In the genomic region with DNA sequence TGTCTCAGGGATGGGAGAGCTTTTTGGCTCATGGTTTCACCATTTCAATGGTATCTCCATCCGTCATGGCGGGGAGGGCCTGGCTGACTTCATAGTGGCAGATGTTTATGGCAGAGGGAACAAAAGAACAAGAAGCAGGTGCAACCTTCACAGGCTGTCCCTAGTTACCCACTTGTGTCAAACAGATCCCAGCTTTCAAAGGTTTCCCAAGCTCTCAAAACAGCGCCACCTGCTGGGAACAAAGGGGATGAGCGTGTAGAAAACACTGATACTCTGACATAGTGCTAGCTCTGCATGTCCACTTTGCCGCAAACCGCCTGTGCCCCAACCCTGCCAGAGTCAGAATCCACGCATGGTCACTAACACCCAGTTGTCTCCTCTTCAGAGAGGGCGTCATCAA, we compare ENCODE assay signal across 9 mouse cellular contexts.
DNase-seq lines count a peak whose midpoint lies in the region; ATAC-seq and TF ChIP-seq lines count a peak whose summit lies in the region.
"Had no signal": no experiment of that assay in that cellular context is flagged by ENCODE, and none has a peak within 500 bp of the region (broad histone marks: within the 10 kb centered on the region; RNA-seq: fewer than 3 reads in every experiment).

No protein-coding gene starts in this region.

- H3K9ac ChIP-seq in forebrain, embryonic 11.5 days (ENCODE audit: low read length), result no peak overlapping the region
- H3K9ac ChIP-seq in forebrain, embryonic 15.5 days (replicated peaks), result no peak overlapping the region
- H3K9ac ChIP-seq in liver, adult 2 months (ENCODE audit: low read depth, low read length), result no peak overlapping the region
- no peak overlapping the region for H3K9ac ChIP-seq in liver, embryonic 11.5 days (ENCODE audit: low read depth, low read length)
- H3K9ac ChIP-seq: liver, embryonic 13.5 days had no signal

- H3K4me2 ChIP-seq in forebrain, embryonic 11.5 days (ENCODE audit: low read depth, low read length, severe bottlenecking), result no peak overlapping the region
- no peak overlapping the region for H3K4me2 ChIP-seq in forebrain, embryonic 15.5 days (replicated peaks)
- no peak overlapping the region for H3K4me2 ChIP-seq in liver, embryonic 11.5 days
- H3K4me2 ChIP-seq: liver, embryonic 13.5 days had no signal

- no peaks in the 10 kb centered on the region for H3K9me3 ChIP-seq in forebrain, embryonic 11.5 days (ENCODE audit: control insufficient read depth, low read length)
- H3K9me3 ChIP-seq in forebrain, embryonic 15.5 days, result no peaks in the 10 kb centered on the region
- H3K9me3 ChIP-seq in liver, embryonic 11.5 days (ENCODE audit: control insufficient read depth, low read length), result no peaks in the 10 kb centered on the region
- H3K9me3 ChIP-seq: liver, embryonic 13.5 days had no signal

- no peak for TF ChIP-seq POLR2A in liver, adult 2 months (IDR thresholded peaks at IDR 0.05; ENCODE audit: extremely low read depth, insufficient read depth, low read length)

- no peak overlapping the region for H3K27ac ChIP-seq in forebrain, embryonic 11.5 days (ENCODE audit: low read depth, low read length)
- H3K27ac ChIP-seq in forebrain, embryonic 15.5 days (replicated peaks), result no peak overlapping the region
- H3K27ac ChIP-seq in liver, adult 2 months (replicated peaks; ENCODE audit: insufficient read depth, low read depth, low read length), result no peak overlapping the region
- no peak overlapping the region for H3K27ac ChIP-seq in liver, embryonic 11.5 days (ENCODE audit: low read depth, low read length)
- H3K27ac ChIP-seq: liver, embryonic 13.5 days had no signal

- WGBS in forebrain, embryonic 11.5 days, result 35% methylated on average over 8 of the region's 8 CpGs
- 40% methylated on average over 8 of the region's 8 CpGs for WGBS in forebrain, embryonic 15.5 days
- 41% methylated on average over 8 of the region's 8 CpGs for WGBS in liver, adult 2 months
- WGBS in liver, embryonic 11.5 days, result 38% methylated on average over 8 of the region's 8 CpGs

- TF ChIP-seq CTCF in liver, adult 2 months (IDR thresholded peaks at IDR 0.05; ENCODE audit: low read depth, low read length), result peak; percentile 18; the same call in 1 of the 2 replicates

- H3K27me3 ChIP-seq in forebrain, embryonic 11.5 days (ENCODE audit: control insufficient read depth, insufficient read depth, low read length), result no peaks in the 10 kb centered on the region
- H3K27me3 ChIP-seq in forebrain, embryonic 15.5 days, result no peaks in the 10 kb centered on the region
- H3K27me3 ChIP-seq in liver, adult 2 months (ENCODE audit: control insufficient read depth, insufficient read depth, low read length), result peaks cover 3% of the 10 kb centered on the region; the same call in 1 of the 2 replicates
- H3K27me3 ChIP-seq in liver, embryonic 11.5 days (replicated peaks; ENCODE audit: control insufficient read depth, insufficient read depth, low read length), result peaks cover 8% of the 10 kb centered on the region; the same call in 1 of the 2 replicates

- no peaks in the 10 kb centered on the region for H3K36me3 ChIP-seq in forebrain, embryonic 11.5 days (ENCODE audit: control insufficient read depth, insufficient read depth, low read length)
- H3K36me3 ChIP-seq in forebrain, embryonic 15.5 days, result no peaks in the 10 kb centered on the region
- H3K36me3 ChIP-seq in liver, adult 2 months (ENCODE audit: control insufficient read depth, insufficient read depth, low read length), result no peaks in the 10 kb centered on the region
- no peaks in the 10 kb centered on the region for H3K36me3 ChIP-seq in liver, embryonic 11.5 days (ENCODE audit: control insufficient read depth, insufficient read depth, low read length)
- H3K36me3 ChIP-seq: liver, embryonic 13.5 days had no signal

- no peak for ATAC-seq in forebrain, embryonic 11.5 days (replicated peaks; ENCODE audit: low FRiP score)
- ATAC-seq in forebrain, embryonic 15.5 days (replicated peaks), result no peak
- no peak for ATAC-seq in liver, embryonic 11.5 days (replicated peaks; ENCODE audit: low FRiP score)

- H3K79me2 ChIP-seq in liver, adult 2 months (ENCODE audit: control insufficient read depth, insufficient read depth, low read length), result no peaks in the 10 kb centered on the region

- intact Hi-C loops in left cerebral cortex, postnatal 10 days (cut with DNase I), result no loop called here

- DNase-seq in forebrain, embryonic 11.5 days (ENCODE audit: low spot score), result peak; percentile 68
- DNase-seq in liver, adult 2 months (ENCODE audit: extremely low read depth, low read depth, low spot score), result peak; percentile 2
- no peak for DNase-seq in liver, embryonic 11.5 days (ENCODE audit: low spot score)
- DNase-seq in adrenal gland, postnatal 36 days, result peak; percentile 16 to 19
- DNase-seq in left cerebral cortex, postnatal 10 days (ENCODE audit: extremely low spot score in 1 of 2, low spot score in 2 of 2), result peak; percentile 24 to 41
- peak; percentile 54 for DNase-seq in testis, postnatal 10 days (ENCODE audit: low spot score)
- DNase-seq in MN1 (ENCODE audit: low spot score), result no peak
- DNase-seq: liver, embryonic 13.5 days had no signal

- 0 out of 2 replicates have a peak, but pooled peaks cover 4% of the 10 kb centered on the region for H3K4me1 ChIP-seq in forebrain, embryonic 11.5 days (replicated peaks; ENCODE audit: control insufficient read depth, insufficient read depth, low read length)
- peaks cover 7% of the 10 kb centered on the region; the same call in 1 of the 2 replicates for H3K4me1 ChIP-seq in forebrain, embryonic 15.5 days
- H3K4me1 ChIP-seq in liver, adult 2 months (ENCODE audit: control insufficient read depth, insufficient read depth, low read length), result no peaks in the 10 kb centered on the region
- 0 out of 2 replicates have a peak, but pooled peaks cover 3% of the 10 kb centered on the region for H3K4me1 ChIP-seq in liver, embryonic 11.5 days (replicated peaks; ENCODE audit: control insufficient read depth, insufficient read depth, low read length)
- H3K4me1 ChIP-seq: liver, embryonic 13.5 days had no signal

- no peak overlapping the region for H3K4me3 ChIP-seq in forebrain, embryonic 11.5 days (ENCODE audit: low read depth, low read length)
- no peak overlapping the region for H3K4me3 ChIP-seq in forebrain, embryonic 15.5 days
- H3K4me3 ChIP-seq in liver, adult 2 months (ENCODE audit: insufficient read depth, low read depth, low read length), result no peak overlapping the region
- no peak overlapping the region for H3K4me3 ChIP-seq in liver, embryonic 11.5 days (ENCODE audit: low read depth, low read length)
- H3K4me3 ChIP-seq: liver, embryonic 13.5 days had no signal

Comparison
In these comparisons a context has a peak if more than half of its experiments do, and no peak if none do; other contexts are left out.
1. DNase-seq: peak in forebrain, embryonic 11.5 days (single experiment), liver, adult 2 months (single experiment), adrenal gland, postnatal 36 days (2 of 2), left cerebral cortex, postnatal 10 days (2 of 2) and testis, postnatal 10 days (single experiment); none in liver, embryonic 11.5 days (single experiment) and MN1 (single experiment).